In the genomic region with DNA sequence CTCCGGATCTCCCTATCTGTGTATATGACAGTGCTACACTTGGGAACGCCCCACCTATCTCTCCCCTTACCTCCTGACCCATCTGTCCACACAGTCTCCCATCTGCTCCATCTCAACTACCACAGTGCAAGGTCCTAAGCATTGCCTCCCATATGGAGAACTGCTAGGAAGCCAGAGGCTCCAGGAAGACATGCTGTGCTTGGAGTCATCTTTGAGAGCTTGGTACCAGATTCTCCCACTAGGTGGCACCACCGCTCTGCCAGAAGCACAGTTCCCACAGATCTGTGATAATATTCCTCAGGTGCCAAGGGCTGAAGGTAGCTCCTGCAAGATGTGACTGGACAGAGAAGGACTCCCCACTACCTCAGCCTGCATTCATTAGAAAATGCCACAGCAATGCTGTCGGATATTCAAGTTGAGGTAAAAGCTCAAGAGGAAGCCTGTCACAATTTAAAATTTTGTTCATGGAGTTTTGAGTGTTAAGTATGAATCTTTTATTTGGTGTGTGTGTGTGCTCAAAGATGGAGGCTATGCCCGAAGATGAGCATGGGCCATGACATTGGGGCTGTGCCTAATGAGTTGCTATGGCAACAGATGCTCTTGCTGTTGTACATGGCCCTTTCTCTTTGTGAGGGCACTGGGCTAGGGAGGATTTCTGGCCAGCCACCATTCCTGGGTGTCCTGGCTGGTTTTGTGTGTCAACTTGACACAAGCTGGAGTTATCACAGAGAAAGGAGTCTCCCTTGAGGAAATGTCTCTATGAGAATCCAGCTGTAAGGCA, we compare ENCODE assay signal across 9 mouse cellular contexts. TPM values are rescaled to one million over a fixed set of nuclear protein-coding genes. Genes with fewer than 3 reads are reported as not detected.
DNase-seq lines count a peak whose midpoint lies in the region; ATAC-seq lines count a peak whose summit lies in the region.
"Had no signal": no experiment of that assay in that cellular context is flagged by ENCODE, and none has a peak within 500 bp of the region (broad histone marks: within the 10 kb centered on the region; RNA-seq: fewer than 3 reads in every experiment).

No protein-coding gene starts in this region.

- H3K4me2 ChIP-seq in kidney, embryonic 16.5 days (replicated peaks; ENCODE audit: low read depth, low read length): no peak overlapping the region
- no peak overlapping the region for H3K4me2 ChIP-seq in limb, embryonic 13.5 days (replicated peaks)
- no peak overlapping the region for H3K4me2 ChIP-seq in neural tube, embryonic 12.5 days (replicated peaks)
- H3K4me2 ChIP-seq: embryonic facial prominence, embryonic 12.5 days had no signal

- DNase-seq in 3T3-L1 (ENCODE audit: low read depth, low spot score) (peak; percentile 81), R1 (ENCODE audit: low read depth, low spot score) (peak; percentile 75)
- peak; percentile 75 to 88 for DNase-seq in cerebellum, postnatal 4 days (ENCODE audit: low spot score in 2 of 2)
- DNase-seq in gastrocnemius, adult 18-20 months (ENCODE audit: low spot score): peak; percentile 87
- peak; percentile 16 for DNase-seq in thymus, postnatal 0 days (ENCODE audit: low spot score)

- no peak overlapping the region for H3K9ac ChIP-seq in kidney, embryonic 16.5 days (replicated peaks; ENCODE audit: low read length)
- H3K9ac ChIP-seq in limb, embryonic 13.5 days: no peak overlapping the region
- H3K9ac ChIP-seq in neural tube, embryonic 12.5 days: no peak overlapping the region
- H3K9ac ChIP-seq: embryonic facial prominence, embryonic 12.5 days had no signal

- peak; percentile 70; the same call in 1 of the 2 replicates for ATAC-seq in kidney, embryonic 16.5 days (ENCODE audit: low FRiP score, low TSS enrichment)
- ATAC-seq in limb, embryonic 13.5 days (ENCODE audit: low FRiP score, low read depth): peak; percentile 10; the same call in 1 of the 2 replicates
- ATAC-seq in neural tube, embryonic 12.5 days (ENCODE audit: low FRiP score, low read depth): 0 out of 2 replicates have a peak, but pooled peaks have one; percentile 13

- no peak overlapping the region for H3K27ac ChIP-seq in kidney, embryonic 16.5 days (ENCODE audit: low read length)
- H3K27ac ChIP-seq in limb, embryonic 13.5 days: no peak overlapping the region
- H3K27ac ChIP-seq in neural tube, embryonic 12.5 days: no peak overlapping the region
- H3K27ac ChIP-seq: embryonic facial prominence, embryonic 12.5 days had no signal

- no peaks in the 10 kb centered on the region for H3K36me3 ChIP-seq in kidney, embryonic 16.5 days (ENCODE audit: insufficient read depth, low read length)
- H3K36me3 ChIP-seq in limb, embryonic 13.5 days: no peaks in the 10 kb centered on the region
- H3K36me3 ChIP-seq in neural tube, embryonic 12.5 days: no peaks in the 10 kb centered on the region
- H3K36me3 ChIP-seq: embryonic facial prominence, embryonic 12.5 days had no signal

- H3K4me3 ChIP-seq in kidney, embryonic 16.5 days (ENCODE audit: low read length): no peak overlapping the region
- H3K4me3 ChIP-seq in limb, embryonic 13.5 days: no peak overlapping the region
- H3K4me3 ChIP-seq in neural tube, embryonic 12.5 days: no peak overlapping the region
- H3K4me3 ChIP-seq: embryonic facial prominence, embryonic 12.5 days had no signal

- no peaks in the 10 kb centered on the region for H3K9me3 ChIP-seq in kidney, embryonic 16.5 days (ENCODE audit: low read length)
- no peaks in the 10 kb centered on the region for H3K9me3 ChIP-seq in limb, embryonic 13.5 days
- no peaks in the 10 kb centered on the region for H3K9me3 ChIP-seq in neural tube, embryonic 12.5 days
- H3K9me3 ChIP-seq: embryonic facial prominence, embryonic 12.5 days had no signal

- no peaks in the 10 kb centered on the region for H3K4me1 ChIP-seq in kidney, embryonic 16.5 days (ENCODE audit: insufficient read depth, low read length)
- peaks cover 6% of the 10 kb centered on the region; the same call in 1 of the 2 replicates for H3K4me1 ChIP-seq in limb, embryonic 13.5 days
- H3K4me1 ChIP-seq in neural tube, embryonic 12.5 days: no peaks in the 10 kb centered on the region

- 30% methylated on average over 5 of the region's 5 CpGs for WGBS in kidney, embryonic 16.5 days
- WGBS in limb, embryonic 13.5 days: 35% methylated on average over 5 of the region's 5 CpGs
- WGBS in neural tube, embryonic 12.5 days: 30% methylated on average over 5 of the region's 5 CpGs

- no peaks in the 10 kb centered on the region for H3K27me3 ChIP-seq in kidney, embryonic 16.5 days (ENCODE audit: insufficient read depth, low read length)
- H3K27me3 ChIP-seq in limb, embryonic 13.5 days: 0 out of 2 replicates have a peak, but pooled peaks cover 5% of the 10 kb centered on the region
- H3K27me3 ChIP-seq in neural tube, embryonic 12.5 days (replicated peaks): no peaks in the 10 kb centered on the region
- H3K27me3 ChIP-seq: embryonic facial prominence, embryonic 12.5 days had no signal

RNA-seq across cellular contexts. Expression of a gene that starts 32.3 kb away (rescaled TPM):
- total RNA-seq in gastrocnemius, adult 18-20 months (2021): 10 to 100 TPM in 1 of 2 experiments, 1 to 10 TPM in 1; 9.5 to 15.9 TPM
- 4.7 and 5.1 TPM in 2 replicates for polyA plus RNA-seq in kidney, embryonic 16.5 days (2015; fragmentation: Nextera tagmentation; extraction: Ambion mirVana)
- polyA plus RNA-seq in limb, embryonic 13.5 days (2015; fragmentation: Nextera tagmentation; extraction: Ambion mirVana): 85.0 and 101 TPM in 2 replicates
- 17.1 and 19.3 TPM in 2 replicates for polyA plus RNA-seq in neural tube, embryonic 12.5 days (2016; fragmentation: Nextera tagmentation; extraction: Ambion mirVana)
- polyA plus RNA-seq in thymus, postnatal 0 days (2015; fragmentation: Nextera tagmentation; extraction: Ambion mirVana): 0.22 and 0.35 TPM in 2 replicates

RNA-seq across cellular contexts. Expression of a gene that starts 57.9 kb away (rescaled TPM):
- total RNA-seq in gastrocnemius, adult 18-20 months (2021): 1 to 10 TPM; 7.0 to 7.7 TPM
- polyA plus RNA-seq in kidney, embryonic 16.5 days (2015; fragmentation: Nextera tagmentation; extraction: Ambion mirVana): 16.3 and 17.7 TPM in 2 replicates
- 20.0 and 21.3 TPM in 2 replicates for polyA plus RNA-seq in limb, embryonic 13.5 days (2015; fragmentation: Nextera tagmentation; extraction: Ambion mirVana)
- 14.9 and 16.8 TPM in 2 replicates for polyA plus RNA-seq in neural tube, embryonic 12.5 days (2016; fragmentation: Nextera tagmentation; extraction: Ambion mirVana)
- 12.4 and 12.7 TPM in 2 replicates for polyA plus RNA-seq in thymus, postnatal 0 days (2015; fragmentation: Nextera tagmentation; extraction: Ambion mirVana)

RNA-seq across cellular contexts. Expression of a gene that starts 58.0 kb away (rescaled TPM):
- 1 to 10 TPM; 6.5 to 8.2 TPM for total RNA-seq in gastrocnemius, adult 18-20 months (2021)
- polyA plus RNA-seq in kidney, embryonic 16.5 days (2015; fragmentation: Nextera tagmentation; extraction: Ambion mirVana): 29.9 TPM in 2 replicates
- polyA plus RNA-seq in limb, embryonic 13.5 days (2015; fragmentation: Nextera tagmentation; extraction: Ambion mirVana): 34.8 and 36.5 TPM in 2 replicates
- 34.1 and 36.1 TPM in 2 replicates for polyA plus RNA-seq in neural tube, embryonic 12.5 days (2016; fragmentation: Nextera tagmentation; extraction: Ambion mirVana)
- polyA plus RNA-seq in thymus, postnatal 0 days (2015; fragmentation: Nextera tagmentation; extraction: Ambion mirVana): 42.4 and 47.7 TPM in 2 replicates

Comparison
In these comparisons a context has a peak if more than half of its experiments do, and no peak if none do; other contexts are left out.
1. DNase-seq: peak in every context shown above with its lines; median percentile 87 in gastrocnemius, adult 18-20 months; 82 in cerebellum, postnatal 4 days; 81 in 3T3-L1; 75 in R1; 16 in thymus, postnatal 0 days.
2. ATAC-seq: peak in every context shown above with its lines; median percentile 70 in kidney, embryonic 16.5 days; 13 in neural tube, embryonic 12.5 days; 10 in limb, embryonic 13.5 days.